Mouse (Mus musculus) lung, embryonic 16.5 days (tissue): ENCODE measurements at regions not wholly inside any gene's neighbourhood (a gene's known extent, or its start where the extent isn't known, plus 50 kb on each side); places are given as distances from the start of the nearest gene placed in this dataset.

Experiments used
- ATAC-seq: fragments of 200-750 bp; cut with Nextera tagmentation; 2 replicates; pipeline ENCODE4 v1.8.0; 2017; ENCODE audit warnings: low read depth, mild to moderate bottlenecking, moderate library complexity
- H3K27ac ChIP-seq: fragments of 300-500 bp; sonication (generic); 2 replicates; pipeline ENCODE4 v1.5.1; 2014; ENCODE audit warnings: mild to moderate bottlenecking, control low read depth, low read length
- H3K27me3 ChIP-seq: fragments of 300-500 bp; sonication (generic); 2 replicates; pipeline ENCODE4 v1.6.1; 2014; ENCODE audit warnings: low read depth, low read length, mixed read lengths; ENCODE audit not compliant: control insufficient read depth, insufficient read depth
- H3K36me3 ChIP-seq: fragments of 300-500 bp; sonication (generic); 2 replicates; pipeline ENCODE4 v1.6.1; 2014; ENCODE audit warnings: low read length; ENCODE audit not compliant: control insufficient read depth, insufficient read depth
- H3K4me1 ChIP-seq: fragments of 300-500 bp; sonication (generic); replicated peaks from 2 replicates; pipeline ENCODE4 v1.6.1; 2014; ENCODE audit warnings: low read length, mixed read lengths; ENCODE audit not compliant: control insufficient read depth, insufficient read depth
- H3K4me2 ChIP-seq: fragments of 300-500 bp; sonication (generic); 2 replicates; pipeline ENCODE4 v1.6.1; 2014; ENCODE audit warnings: low read depth, low read length, control low read depth
- H3K4me3 ChIP-seq: fragments of 300-500 bp; sonication (generic); 2 replicates; pipeline ENCODE4 v1.5.1; 2014; ENCODE audit warnings: mild to moderate bottlenecking, low read length, control low read depth
- H3K9ac ChIP-seq: fragments of 300-500 bp; sonication (generic); 2 replicates; pipeline ENCODE4 v1.6.1; 2014; ENCODE audit warnings: low read length, control low read depth
- H3K9me3 ChIP-seq: fragments of 300-500 bp; sonication (generic); 2 replicates; pipeline ENCODE4 v1.6.1; 2016; ENCODE audit warnings: low read length; ENCODE audit not compliant: control insufficient read depth
- WGBS: fragments of 180-500 bp; shearing (Covaris S2); extraction: QIAGEN DNeasy Blood & Tissue Kit; methylation state at CpG from one replicate; pipeline ENCODE4 v1.1.7; 2014; 5-methylcytosine and 5-hydroxymethylcytosine counted together

DNA sequence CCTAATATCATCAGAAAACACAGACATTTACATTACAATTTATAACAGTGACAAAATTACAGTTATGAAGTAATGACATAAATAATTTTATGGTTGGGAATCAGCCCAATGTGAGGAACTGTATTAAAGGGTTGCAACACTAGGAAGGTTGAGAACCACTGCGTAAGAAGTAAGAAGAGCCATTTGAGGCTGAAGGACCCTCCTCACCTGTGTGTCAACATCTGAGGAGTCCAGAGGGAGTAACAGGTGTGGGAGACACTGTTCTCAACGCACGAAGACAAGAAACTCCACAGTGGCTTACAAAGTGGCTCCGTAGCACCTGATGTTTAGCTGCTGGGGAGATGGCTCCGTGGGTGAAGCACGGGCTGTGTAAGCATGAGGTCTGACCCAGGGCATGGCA lies 88.5 kb upstream of the Ercc6l2 start:
- no peak overlapping the region for H3K4me3 ChIP-seq
- H3K4me2 ChIP-seq = no peak overlapping the region
- WGBS = 49% methylated on average over 6 of the region's 6 CpGs
- no peaks in the 10 kb centered on the region for H3K36me3 ChIP-seq
- H3K27ac ChIP-seq = peak overlapping the region; percentile 81
- no peaks in the 10 kb centered on the region for H3K27me3 ChIP-seq
- H3K9me3 ChIP-seq = no peaks in the 10 kb centered on the region
- H3K4me1 ChIP-seq = peaks cover 28% of the 10 kb centered on the region
- H3K9ac ChIP-seq = no peak overlapping the region
- ATAC-seq = peak; percentile 32

DNA sequence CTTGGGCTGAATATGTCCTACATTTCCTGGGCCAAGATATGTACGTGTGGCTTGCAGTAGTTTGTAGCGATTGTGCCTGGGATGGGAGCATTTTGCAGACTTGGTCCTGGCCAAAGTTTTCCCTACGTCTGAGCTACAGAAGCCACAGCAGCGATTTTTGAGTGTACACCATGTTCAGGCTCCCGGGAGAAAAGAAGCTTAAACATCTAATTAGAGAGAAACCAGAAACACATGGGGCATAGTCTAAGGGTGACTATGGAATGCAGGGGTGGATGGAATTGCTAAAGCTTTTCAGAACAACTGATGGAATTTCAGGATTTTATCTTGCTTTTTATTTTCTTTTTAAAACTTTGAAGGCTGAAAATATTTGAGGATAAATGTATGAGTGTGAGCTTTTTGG lies 79.3 kb upstream of the Ercc6l2 start:
- Histone ChIP-seq H3K27ac (no peak overlapping the region), H3K4me1 (no peaks in the 10 kb centered on the region), H3K27me3 (no peaks in the 10 kb centered on the region), H3K9ac (no peak overlapping the region), H3K4me2 (no peak overlapping the region), H3K4me3 (no peak overlapping the region), H3K9me3 (no peaks in the 10 kb centered on the region), H3K36me3 (no peaks in the 10 kb centered on the region)
- WGBS = 81% methylated on average over 5 of the region's 5 CpGs
- no peak for ATAC-seq

DNA sequence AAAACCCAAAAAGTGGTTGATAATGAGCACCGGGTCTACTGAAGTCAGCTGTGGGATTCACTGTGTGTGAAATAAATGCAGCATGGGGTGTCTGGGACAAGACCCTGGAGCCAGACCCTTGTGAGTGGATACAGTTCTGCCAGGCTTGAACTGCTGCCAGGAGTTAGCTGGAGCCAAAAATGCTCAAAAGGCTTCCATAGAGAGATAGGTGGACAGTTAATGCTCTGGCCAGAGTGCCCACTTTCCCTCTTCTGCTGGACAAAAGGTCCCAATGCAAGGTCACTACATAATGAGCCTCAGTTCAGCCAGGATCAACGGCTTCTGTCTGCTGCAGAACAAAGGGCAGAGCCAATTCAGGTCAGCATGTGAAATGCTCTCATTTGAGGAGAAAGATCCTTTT lies 73.2 kb upstream of the Ercc6l2 start:
- H3K4me2 ChIP-seq = no peak overlapping the region
- no peak overlapping the region for H3K9ac ChIP-seq
- no peak for ATAC-seq
- H3K4me1 ChIP-seq = peaks cover 3% of the 10 kb centered on the region; the same call in 1 of the 2 replicates
- H3K27ac ChIP-seq = no peak overlapping the region
- 55% methylated on average over 2 of the region's 2 CpGs for WGBS
- H3K4me3 ChIP-seq = no peak overlapping the region
- no peaks in the 10 kb centered on the region for H3K9me3 ChIP-seq
- H3K36me3 ChIP-seq = no peaks in the 10 kb centered on the region
- no peaks in the 10 kb centered on the region for H3K27me3 ChIP-seq

DNA sequence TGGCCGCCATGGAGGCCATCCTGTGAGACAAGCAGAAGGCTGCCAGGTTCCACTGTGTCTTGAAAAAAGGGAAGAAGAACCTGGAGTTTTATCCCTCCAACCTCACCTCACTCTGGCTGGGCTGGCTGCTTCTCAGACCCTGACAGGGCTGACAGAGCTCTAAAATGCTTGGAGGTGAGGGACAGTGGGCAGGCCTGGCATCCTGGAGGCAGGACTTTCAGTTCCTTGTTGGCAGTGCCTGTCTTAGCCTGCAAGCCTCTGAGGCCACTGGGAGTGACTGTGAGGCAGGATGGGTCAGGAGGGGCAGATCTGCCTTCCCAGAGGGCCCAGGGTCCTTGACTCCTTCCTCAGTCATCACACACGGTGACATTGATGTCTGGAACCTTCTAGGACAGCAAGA lies 66.3 kb upstream of the Ercc6l2 start:
- ATAC-seq = no peak

DNA sequence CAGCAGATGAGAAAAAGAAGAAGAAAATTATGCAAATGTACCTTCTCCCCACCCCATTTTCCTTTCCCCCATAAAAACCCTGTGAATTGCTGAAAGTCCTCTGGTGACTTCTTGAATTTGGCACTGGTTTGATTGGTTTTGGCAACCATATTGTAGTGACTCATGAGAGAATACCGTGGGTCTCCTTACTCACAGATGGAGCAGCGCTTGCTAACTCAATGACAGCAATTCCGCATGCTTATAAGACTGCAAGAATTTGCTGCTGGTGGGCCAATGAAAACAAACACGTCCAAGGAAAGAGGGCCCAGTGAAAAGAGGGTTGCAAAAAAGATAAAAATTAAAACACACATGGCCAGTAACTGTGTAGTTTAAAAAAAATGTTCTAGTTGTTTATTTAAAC lies 65.0 kb upstream of the Ercc6l2 start:
- 42% methylated on average over 4 of the region's 4 CpGs for WGBS

More for the DNA sequence above, 66.3 kb upstream of the Ercc6l2 start:
- no peak overlapping the region for H3K9ac ChIP-seq
- no peaks in the 10 kb centered on the region for H3K36me3 ChIP-seq
- H3K4me1 ChIP-seq = 0 out of 2 replicates have a peak, but pooled peaks cover 3% of the 10 kb centered on the region
- H3K27me3 ChIP-seq = no peaks in the 10 kb centered on the region
- no peak overlapping the region for H3K4me2 ChIP-seq
- H3K9me3 ChIP-seq = peaks cover 2% of the 10 kb centered on the region; the same call in 1 of the 2 replicates
- no peak overlapping the region for H3K4me3 ChIP-seq
- 93% methylated on average over 2 of the region's 2 CpGs for WGBS
- no peak overlapping the region for H3K27ac ChIP-seq

DNA sequence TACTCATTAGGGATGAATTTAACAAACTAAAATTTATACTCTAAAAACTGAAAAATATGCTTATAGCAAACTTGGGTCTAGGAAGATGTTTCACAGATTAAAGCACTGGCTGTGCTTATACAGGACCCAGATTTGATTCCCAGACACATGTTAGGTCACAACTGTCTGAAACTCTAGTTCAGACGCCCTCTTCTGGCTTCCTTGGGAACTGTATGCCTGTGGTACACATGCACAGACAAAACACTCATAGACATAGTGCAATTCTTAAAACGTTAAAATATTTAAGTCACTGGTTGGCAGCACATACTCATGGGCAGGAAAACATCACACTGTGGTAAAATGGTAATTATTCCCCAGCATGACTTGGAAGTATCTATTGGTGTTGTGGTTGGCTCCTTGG lies 63.8 kb upstream of the Ercc6l2 start:
- 55% methylated on average over 2 of the region's 2 CpGs for WGBS
- no peak overlapping the region for H3K27ac ChIP-seq
- no peak overlapping the region for H3K9ac ChIP-seq
- peaks cover 2% of the 10 kb centered on the region; the same call in 1 of the 2 replicates for H3K9me3 ChIP-seq
- H3K4me2 ChIP-seq = no peak overlapping the region
- H3K4me3 ChIP-seq = no peak overlapping the region
- H3K4me1 ChIP-seq = 0 out of 2 replicates have a peak, but pooled peaks cover 3% of the 10 kb centered on the region
- ATAC-seq = no peak
- no peaks in the 10 kb centered on the region for H3K27me3 ChIP-seq
- H3K36me3 ChIP-seq = no peaks in the 10 kb centered on the region

More for the DNA sequence above, 65.0 kb upstream of the Ercc6l2 start:
- Histone ChIP-seq H3K9ac (no peak overlapping the region), H3K36me3 (no peaks in the 10 kb centered on the region), H3K9me3 (peaks cover 2% of the 10 kb centered on the region; the same call in 1 of the 2 replicates), H3K4me2 (no peak overlapping the region), H3K27ac (no peak overlapping the region), H3K4me1 (0 out of 2 replicates have a peak, but pooled peaks cover 3% of the 10 kb centered on the region), H3K27me3 (no peaks in the 10 kb centered on the region), H3K4me3 (no peak overlapping the region)
- peak; percentile 56; the same call in 1 of the 2 replicates for ATAC-seq

DNA sequence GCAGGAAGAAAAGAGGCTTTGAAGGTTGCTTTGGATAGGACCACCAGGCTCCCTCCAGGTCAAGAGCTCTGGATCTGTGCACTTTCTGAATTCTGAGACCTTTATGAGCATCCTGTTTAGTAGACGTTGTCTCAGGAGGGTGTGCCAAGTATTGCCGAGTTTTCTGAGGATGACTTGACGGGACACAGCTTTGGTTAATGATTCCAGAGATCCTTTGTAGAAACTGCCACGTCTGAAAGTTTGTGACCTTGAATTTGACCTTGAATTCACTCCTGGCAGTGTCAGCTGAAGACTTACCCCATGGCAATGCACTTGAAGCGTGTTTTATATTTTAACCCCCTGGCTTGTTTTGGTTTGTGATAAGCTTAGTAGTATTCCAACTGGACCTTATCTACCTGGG lies 58.0 kb upstream of the Ercc6l2 start:
- no peak overlapping the region for H3K27ac ChIP-seq

DNA sequence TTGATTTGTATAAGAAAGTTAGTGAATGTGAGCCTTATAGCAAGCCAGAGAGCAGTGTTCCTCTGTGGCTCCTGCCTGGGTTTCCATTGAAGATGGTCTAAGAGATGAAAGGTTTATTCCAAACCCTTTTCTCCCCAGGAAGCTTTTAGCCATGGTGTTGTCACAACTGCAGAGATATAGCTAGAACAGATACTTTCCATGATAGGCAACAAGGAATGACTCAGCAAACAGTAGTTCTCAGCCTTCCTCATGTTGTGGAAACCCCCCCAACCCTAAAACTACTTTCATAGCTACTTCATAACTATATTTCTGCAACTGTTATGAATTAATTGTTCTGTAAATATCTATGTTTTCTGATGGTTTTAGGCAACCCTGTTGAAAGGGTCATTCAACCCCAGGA lies 53.5 kb upstream of the Ercc6l2 start:
- Histone ChIP-seq H3K4me3 (no peak overlapping the region), H3K27me3 (no peaks in the 10 kb centered on the region)

More for the DNA sequence above, 58.0 kb upstream of the Ercc6l2 start:
- 40% methylated on average over 5 of the region's 5 CpGs for whole genome bisulfite sequencing
- ATAC-seq = no peak
- Histone ChIP-seq H3K4me3 (no peak overlapping the region), H3K27me3 (no peaks in the 10 kb centered on the region), H3K4me2 (no peak overlapping the region), H3K36me3 (no peaks in the 10 kb centered on the region), H3K9ac (no peak overlapping the region), H3K9me3 (peaks cover 2% of the 10 kb centered on the region), H3K4me1 (no peaks in the 10 kb centered on the region)

More for the DNA sequence above, 53.5 kb upstream of the Ercc6l2 start:
- ATAC-seq = no peak
- H3K36me3 ChIP-seq = no peaks in the 10 kb centered on the region
- H3K4me1 ChIP-seq = no peaks in the 10 kb centered on the region; the same call in 1 of the 2 replicates
- H3K27ac ChIP-seq = no peak overlapping the region
- no peak overlapping the region for H3K4me2 ChIP-seq
- no peak overlapping the region for H3K9ac ChIP-seq
- H3K9me3 ChIP-seq = peaks cover 2% of the 10 kb centered on the region; the same call in 1 of the 2 replicates
